Mouse (Mus musculus): ENCODE measurements around the gene Atp13a1.

The Atp13a1 gene

DNA sequence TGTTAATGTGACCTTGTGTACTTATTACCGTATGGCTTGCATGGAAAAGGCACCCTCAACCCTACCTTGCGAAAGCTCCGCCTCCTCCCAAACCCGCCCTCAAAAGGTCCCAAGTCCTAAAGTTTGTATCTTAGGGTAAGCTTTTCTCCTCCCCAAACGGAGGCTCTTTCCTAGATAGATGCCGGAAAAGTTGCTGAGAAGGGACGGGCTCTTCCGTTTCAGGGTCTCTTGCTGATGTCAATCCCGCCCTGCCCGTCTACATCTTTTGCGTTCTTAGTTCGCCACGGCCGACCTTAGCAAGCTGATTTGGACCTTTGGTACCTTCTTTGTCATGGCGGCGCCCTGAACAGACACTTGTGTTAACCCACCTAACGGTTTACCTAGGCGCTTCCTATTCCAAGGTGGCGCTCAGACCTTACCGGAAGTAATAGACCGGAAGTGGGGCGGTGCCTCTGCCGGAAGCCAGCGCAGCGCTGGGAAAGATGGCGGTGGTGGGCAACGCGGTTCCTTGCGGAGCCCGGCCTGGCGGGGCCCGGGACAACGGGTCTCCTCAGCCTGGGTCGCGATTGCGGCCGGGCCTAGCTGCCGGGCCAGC, at the start of gene Atp13a1, which contains the start of gene Zfp866:
Gene Atp13a1, plus strand, starts transcription at position 391 of the 595 bp plus-strand sequence.
Gene Zfp866, minus strand, starts transcription at position 406 of the 595 bp plus-strand sequence.
- peak; percentile 82 for DNase-seq (ENCODE audit: low spot score in 2 of 2)

DNA sequence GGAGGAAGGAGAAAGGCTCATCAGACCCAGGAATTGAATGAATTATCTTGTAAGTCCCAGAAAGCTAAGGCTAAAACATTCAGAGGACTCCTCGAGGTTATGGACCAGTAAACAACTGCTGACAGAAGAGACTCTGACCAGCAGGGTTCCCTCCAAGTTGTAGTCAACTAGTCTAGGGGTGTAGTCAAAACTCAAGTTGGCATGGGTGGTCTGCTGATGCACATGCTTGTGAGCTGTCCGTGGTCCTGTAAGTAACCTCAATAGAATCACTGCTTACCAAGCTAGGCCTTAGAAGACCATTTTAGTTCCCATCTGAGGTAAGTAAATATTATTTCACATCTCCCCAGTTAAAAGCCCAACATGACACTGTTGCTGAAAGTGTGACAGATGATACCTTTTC, 49.7 kb upstream of the Atp13a1 start:
- DNase-seq (ENCODE audit: low spot score in 2 of 2): no peak

DNA sequence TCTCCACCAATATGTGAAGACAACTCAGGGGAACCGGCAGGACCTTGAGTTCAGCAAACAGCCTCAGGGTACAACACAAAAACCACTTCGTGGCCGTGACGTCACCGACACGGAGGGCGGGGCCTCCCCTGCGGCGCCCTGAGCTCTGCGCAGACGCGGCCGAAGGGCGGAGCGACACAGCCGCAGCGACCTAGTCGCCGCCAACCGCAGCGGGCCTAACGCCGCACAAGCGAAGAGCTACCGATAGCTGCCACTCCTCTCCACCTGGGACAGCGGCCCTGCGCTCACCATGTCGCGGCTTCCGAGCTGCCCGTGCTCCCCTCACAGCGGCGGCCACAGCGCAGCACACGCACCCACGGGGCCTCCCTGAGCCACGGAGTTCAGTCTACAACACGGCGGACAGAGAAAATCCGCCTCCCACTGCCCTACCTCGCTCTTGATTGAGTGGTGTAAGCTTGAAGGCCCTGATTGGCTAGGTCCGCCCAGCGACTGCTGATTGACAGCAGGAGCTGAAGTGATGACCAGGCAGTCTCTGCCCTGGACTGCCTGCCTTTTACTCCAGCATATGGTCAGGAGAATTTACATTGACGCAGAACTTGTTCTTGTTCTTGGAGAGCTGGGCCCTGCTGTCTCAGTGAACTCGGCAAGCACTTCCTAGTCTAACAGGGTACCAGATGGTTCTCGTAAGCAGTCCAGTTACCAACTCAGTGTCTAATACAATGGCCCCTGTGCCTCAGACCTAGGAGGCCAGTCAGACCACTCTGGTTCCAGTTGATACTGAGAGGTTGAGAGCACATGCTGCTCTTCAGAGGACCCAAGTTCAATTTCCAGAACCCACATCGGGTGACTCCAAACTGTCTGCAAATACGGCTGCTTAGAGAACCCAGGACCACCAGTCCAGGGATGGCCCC, 41.2 kb upstream of the Atp13a1 start, which contains the start of gene Zfp963:
Gene Zfp963, minus strand, starts transcription at position 427 of the 911 bp plus-strand sequence.
- peak; percentile 91 to 95 for DNase-seq (ENCODE audit: low spot score in 2 of 2)

DNA sequence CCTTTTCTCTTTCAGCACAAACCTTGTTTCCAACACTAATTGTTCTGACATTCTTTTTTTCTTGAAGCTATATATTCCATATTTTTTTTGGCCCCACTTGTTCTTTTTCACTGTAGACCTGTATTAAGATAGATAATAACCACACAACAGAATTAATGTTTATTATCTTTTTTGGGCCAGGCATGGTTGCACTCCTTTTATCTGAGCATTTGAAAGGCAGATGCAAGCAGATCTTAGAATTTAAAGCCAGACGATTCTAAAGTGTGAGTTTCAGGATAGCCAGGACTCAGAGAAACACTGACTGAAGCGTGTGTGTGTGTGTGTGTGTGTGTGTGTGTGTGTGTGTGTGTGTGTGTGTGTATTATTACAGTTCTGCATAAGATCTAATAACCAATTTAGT, 38.5 kb upstream of the Atp13a1 start:
- DNase-seq (ENCODE audit: low spot score in 2 of 2): no peak

DNA sequence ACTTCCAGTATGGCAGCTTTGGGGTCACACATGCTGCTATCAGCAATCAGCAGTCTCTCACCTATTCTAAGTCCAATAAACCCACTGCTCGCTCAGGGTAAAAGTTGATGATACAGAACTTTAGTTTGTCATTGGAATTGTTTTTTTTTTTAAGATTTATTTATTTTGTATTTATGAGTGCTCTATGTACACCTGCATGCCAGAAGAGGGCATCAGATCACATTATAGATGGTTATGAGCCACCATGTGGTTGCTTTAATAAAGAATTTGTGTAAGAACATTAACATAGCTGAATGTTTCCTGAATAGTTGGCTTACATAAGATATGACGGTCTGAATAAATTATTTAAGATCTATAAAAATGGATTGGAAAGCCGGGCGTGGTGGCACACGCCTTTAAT, 32.6 kb upstream of the Atp13a1 start:
- DNase-seq (ENCODE audit: low spot score in 2 of 2): no peak

DNA sequence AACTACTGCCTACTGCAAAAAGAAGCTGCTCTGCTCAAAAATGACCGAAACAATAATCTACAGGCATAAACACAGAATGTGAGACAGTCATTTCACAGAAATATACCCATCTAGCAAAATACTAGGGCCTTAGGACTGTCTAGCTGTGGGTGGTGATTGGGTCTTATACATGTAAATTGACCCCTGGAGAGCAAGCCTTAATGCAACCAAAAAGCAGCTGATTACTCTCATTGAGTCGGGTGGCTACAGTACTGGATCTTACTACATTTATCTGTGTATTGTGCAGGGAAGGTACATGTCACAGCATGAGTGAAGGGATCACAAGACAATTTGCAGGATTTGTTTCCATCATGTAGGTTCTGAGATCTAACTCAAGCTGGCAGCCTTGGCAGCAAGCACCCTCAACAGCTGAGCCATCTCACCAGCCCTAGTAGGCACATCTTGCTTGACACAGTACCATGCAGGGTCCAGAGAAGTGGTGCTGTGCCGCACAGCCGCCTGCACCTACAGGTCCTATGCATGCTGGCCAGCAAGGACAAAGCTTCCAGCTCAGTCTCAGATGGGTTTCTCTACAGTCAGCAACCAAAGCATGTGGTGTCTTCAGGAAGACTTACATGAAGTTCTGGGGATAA, 29.0 kb upstream of the Atp13a1 start:
- DNase-seq (ENCODE audit: low spot score in 2 of 2): no peak

DNA sequence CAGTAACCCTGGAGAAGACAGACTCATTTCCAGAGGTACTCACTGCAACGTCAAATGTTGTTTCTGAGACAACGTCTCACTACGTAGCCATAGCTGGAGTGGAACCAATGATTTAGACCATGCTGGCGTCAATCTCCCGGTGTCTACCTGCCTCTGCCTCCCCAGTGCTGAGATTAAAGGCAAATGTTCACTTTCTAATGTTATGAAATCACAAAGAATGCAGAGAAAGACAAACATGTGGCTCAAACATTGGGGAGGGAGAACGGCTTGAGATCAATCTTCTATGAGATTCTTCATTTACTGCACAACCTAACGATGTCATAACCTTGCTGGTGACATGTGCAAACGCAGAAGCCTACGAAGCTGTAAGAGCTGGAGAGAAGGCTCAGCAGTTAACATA, 19.7 kb upstream of the Atp13a1 start:
- no peak for DNase-seq (ENCODE audit: low spot score in 2 of 2)

DNA sequence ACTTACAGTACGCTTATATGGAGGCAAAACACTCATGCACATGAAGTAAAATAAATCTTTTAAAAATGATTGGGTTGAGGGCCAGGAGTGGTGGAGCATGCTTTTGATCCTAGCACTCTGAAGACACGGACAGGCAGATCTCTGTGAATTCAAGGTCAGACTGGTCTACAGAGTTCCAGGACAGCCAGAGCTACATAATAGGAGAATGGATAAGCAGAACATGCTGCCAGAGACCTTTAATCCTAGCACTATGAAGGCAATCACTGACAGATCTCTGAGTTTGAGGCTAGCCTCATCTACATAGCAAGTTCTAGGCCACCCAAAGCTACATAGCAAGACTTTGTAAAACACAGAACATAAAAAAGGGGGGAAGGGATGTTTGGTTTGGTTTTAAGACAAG, 18.9 kb upstream of the Atp13a1 start:
- no peak for DNase-seq (ENCODE audit: low spot score in 2 of 2)

DNA sequence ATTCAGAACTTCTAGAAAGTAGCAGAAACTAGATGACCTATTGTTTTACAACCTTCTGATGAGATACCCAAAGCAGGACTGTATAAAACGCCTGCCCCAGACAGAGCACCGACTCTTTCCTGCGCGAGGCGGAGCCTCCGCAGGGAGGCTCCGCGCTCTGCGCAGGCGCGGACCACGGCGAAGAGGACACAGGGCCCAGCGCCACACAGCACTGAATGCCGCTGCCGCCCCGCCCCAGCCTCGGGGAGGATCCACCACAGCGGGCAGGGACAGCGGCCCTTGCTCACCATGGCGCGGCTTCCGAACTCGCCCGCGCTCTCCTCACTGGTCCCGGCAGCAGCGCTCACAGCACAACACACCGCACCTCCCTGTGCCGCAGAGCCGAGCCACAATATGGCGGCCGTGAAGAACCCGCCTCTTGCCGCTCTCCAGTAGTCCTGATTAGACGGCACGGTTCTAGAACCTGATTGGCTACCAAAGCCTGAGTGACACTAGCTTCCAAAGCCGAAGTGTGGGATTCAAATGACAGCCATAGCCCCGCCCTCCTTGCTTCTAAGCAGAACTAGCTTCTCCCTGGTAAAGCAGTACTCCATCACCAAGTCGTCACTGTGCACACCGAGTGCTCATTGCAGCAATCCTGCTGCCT, 16.3 kb upstream of the Atp13a1 start, which contains the start of gene Gm20422:
Gene Gm20422, minus strand, starts transcription at position 384 of the 646 bp plus-strand sequence.
- peak; percentile 82 to 86 for DNase-seq (ENCODE audit: low spot score in 2 of 2)

DNA sequence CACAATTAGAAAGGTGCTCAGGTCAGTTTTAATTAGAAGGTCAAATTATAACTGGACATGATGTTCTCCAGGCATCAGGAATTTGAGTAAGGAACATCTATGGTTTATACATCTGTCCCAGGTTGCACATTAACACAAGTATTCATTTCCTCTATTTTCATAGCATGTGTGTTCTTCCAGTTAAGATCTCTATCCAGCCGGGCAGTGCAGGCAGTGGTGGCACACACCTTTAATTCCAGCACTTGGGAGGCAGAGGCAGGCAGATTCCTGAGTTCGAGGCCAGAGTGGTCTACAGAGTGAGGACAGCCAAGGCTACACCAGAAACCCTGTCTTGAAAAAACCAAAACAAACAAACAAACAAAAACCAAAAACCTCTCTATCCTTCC, 15.8 kb upstream of the Atp13a1 start:
- no peak for DNase-seq (ENCODE audit: low spot score in 2 of 2)

DNA sequence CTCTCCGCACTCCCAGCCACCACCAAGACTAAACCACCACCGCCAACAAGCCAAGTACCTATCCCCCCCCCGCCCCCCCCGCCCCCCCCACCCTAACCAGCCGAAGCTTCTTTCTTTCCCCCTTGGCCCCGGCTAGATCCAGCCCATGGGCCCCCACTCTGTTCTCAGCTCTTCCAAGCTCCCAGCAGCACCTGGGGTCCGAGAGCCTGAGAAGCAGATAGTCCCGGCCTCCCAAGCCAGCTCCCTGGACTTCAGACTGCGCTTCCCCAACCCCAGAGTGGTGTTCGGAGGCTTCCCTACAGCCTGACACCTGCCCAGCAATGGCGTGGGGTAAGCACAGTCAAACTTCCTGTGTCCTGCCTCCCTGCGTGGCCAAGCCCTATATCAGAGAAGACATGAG, 13.9 kb upstream of the Atp13a1 start:
- DNase-seq (ENCODE audit: low spot score in 2 of 2): no peak

DNA sequence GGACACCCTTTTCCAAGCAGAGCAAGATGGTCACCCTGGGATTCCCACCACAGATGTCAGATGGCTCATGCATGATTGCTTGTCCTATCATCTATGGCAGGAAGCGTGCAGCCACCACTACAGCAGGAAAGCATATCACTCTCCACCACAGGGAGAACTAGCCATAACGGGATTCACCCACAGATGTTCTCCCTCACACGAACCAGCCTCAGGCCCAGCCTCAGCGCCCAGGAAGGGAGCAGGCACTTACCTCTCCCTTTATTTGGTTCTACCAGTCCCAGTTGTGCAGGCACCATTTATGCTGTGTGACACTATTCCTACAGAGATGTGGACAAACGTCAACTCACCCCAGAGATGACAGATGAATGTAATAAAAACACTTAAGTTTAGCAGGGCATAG, 1.9 kb upstream of the Atp13a1 start:
- DNase-seq (ENCODE audit: low spot score in 2 of 2): no peak

DNA sequence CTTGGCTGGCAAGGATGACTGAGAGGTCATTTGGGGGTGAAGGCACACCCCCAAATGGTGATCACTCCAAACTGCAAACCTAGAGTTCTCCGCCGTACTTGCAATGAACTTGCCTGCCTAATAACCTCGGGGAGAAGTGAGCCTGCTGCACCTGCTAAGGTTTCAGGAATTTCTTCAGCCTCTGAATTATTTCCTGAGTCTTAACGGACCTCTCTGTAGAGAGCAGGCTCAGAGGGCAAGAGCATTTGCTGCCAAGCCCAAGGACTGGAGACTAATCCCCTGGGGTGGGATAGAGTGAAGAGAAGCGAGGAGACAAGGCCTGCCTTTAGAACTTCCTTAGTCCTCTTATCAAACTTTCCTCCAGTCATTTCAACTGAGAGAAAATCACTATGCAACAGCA, 1.2 kb upstream of the Atp13a1 start:
- DNase-seq (ENCODE audit: low spot score in 2 of 2): no peak

DNA sequence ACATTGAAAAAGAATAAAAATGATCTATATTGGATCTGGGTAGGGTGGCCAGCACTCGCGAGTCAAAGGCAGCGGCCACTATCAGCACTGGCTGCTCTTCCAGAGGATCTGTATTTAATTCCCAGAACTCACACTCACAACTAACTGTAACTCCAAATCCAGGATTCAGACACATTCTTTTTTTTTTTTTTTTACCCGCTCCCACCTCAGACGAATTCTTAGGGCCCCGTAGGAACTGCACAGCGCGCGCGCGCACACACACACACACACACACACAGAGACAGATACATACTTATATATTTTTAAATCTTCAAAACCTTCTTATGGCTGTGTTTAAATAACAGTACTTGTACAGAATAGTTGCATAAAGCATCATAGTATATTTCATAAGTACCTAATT, 599 bp upstream of the Atp13a1 start:
- DNase-seq (ENCODE audit: low spot score in 2 of 2): no peak

DNA sequence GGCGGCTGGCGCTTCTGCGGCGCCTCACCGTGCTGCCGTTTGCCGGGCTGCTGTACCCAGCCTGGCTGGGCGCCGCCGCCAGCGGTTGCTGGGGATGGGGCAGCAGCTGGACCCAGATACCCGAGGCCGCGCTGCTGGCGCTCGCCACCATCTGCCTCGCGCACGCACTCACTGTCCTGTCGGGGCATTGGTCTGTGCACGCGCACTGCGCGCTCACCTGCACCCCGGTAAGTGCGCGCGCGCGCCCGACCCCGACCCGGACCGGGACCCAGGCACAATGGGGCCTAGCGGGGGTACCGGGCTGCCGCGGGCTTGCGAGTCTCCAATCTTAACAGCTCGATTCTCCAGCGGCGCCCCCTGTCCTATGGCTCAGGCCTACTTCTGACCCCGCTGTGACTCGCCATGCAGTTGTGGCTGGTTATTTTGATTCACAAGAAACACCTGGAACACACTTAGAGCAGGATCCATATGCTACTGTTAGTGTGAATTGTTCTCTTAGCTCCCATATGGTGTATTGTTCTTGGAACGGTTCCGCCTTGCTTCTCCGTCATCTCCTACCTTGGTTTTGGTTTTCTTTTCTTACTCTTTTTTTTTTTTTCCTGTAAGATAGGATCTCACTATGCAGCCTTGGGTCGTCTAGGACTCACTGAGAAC, 579 bp downstream of the Atp13a1 start:
- DNase-seq (ENCODE audit: low spot score in 2 of 2): peak in 1 of 2 experiments; percentile 38

DNA sequence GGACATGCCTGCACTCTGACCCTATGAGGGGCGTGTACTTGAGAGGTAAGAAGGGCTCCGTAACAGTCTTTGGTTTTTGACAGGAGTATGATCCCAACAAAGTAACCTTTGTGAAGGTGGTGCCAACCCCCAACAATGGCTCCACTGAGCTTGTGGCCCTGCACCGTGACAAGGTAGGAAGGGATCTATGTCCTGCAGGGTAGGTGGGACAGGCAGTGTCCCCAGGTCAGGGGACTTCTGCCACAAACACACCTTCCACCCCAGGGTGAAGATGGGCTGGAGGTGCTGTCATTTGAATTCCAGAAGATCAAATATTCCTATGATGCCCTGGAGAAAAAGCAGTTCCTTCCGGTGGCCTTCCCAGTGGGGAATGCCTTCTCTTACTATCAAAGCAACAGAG, 2.7 kb downstream of the Atp13a1 start:
- DNase-seq (ENCODE audit: low spot score in 2 of 2): no peak

DNA sequence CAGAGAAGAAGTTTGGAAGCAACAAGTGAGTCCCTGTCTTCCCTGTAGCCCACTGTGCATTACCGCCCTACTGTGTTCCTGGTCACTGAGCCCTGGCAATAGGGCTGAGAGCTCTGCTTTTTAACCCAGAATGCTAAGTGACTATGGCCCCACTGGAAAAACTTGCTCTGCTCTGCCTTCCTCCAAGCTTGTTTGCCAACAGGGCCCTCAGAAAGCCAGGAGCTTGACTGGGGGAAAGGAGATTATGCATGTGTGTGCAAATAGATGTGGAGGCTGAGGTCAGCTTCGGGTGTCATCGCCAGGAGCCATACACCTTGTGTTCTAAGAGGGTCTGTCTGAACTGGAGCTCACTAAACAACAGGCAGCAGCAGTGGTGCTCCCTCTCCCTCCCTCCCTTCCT, 3.1 kb downstream of the Atp13a1 start:
- DNase-seq (ENCODE audit: low spot score in 2 of 2): no peak

DNA sequence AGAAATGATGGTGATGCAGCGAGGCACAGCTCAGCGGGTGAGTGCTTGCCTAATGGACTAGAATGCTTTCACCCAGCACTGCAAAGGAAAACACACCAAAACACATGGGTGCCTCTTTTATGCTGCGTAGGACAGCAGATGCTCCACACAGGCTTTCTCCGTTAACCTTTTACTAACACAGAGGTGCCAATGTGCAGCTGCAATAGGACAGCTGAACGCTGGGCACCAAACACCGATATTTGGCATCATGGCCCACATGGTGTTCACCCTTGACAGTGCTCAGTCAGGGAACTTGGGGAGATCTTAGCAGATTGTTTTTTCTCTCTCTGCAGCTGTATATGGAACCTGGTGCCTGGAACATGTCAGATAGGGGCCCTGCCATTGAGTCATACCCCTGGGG, 3.9 kb downstream of the Atp13a1 start:
- no peak for DNase-seq (ENCODE audit: low spot score in 2 of 2)

DNA sequence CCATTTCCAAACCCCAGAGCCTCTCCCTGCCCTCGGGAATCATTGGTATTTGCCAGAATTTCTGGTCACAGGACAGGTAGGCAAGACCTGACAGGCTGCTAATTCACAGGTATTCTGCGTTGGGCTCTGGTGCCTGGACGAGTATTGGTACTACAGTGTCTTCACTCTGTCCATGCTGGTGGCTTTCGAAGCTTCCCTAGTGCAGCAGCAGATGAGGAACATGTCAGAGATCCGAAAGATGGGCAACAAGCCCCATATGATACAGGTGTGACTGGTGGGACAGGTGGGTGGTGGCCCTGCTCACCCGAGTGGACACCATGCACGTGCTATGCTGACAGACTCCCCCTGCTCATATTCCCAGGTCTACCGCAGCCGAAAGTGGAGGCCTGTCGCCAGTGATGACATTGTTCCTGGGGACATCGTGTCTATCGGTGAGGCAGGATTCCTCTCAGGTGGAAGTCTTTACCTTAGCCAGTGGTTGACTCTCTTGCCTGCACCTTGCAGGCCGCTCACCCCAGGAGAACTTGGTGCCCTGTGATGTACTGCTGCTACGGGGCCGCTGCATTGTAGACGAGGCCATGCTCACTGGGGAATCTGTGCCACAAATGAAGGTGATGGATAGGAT, 5.9 kb downstream of the Atp13a1 start:
- DNase-seq (ENCODE audit: low spot score in 2 of 2): no peak

DNA sequence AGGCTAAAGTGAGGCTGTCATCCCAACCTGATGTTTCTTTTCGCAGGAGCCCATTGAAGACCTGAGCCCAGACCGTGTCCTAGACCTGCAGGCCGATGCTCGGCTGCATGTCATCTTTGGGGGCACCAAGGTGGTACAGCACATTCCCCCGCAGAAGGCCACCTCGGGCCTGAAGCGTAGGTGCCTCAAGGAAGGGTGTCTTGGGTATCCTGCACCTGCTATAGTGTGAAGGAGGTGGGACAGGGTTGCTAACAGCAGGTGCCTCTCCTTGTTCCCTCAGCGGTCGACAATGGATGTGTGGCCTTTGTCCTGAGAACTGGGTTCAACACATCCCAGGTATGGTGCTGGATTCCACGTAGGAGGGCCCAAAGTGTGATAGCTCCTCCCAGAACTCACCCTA, 6.7 kb downstream of the Atp13a1 start:
- no peak for DNase-seq (ENCODE audit: low spot score in 2 of 2)

DNA sequence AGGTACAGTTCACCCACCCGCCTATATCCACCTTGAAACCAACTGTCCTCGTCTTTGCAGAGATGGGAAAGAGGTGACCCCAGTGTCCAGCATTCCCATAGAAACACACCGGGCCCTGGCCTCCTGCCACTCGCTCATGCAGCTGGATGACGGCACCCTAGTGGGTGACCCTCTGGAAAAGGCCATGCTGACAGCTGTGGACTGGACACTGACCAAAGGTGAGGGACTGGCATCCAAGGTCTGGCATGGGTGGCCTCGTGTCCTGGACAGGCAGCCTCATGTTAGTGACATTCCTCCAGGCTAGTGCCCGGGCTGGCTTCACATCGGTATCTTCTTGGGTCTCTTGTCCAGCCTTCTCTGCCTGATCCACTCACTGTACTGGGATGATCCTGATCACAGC, 8.3 kb downstream of the Atp13a1 start:
- no peak for DNase-seq (ENCODE audit: low spot score in 2 of 2)
